Mouse (Mus musculus): ENCODE data around the gene Hist2h3c1.
"Not testable (repeated sequence)": the region's sequence is repeated elsewhere in the genome, so short reads cannot be mapped to it uniquely, and the experiment has no call there.

Gene Hist2h3c1

GRCm38 (mm10) chr3:96269511-96270474, 23.3 kb downstream of the Hist2h3c1 start, which contains the start of gene Hist2h2bb:
Gene Hist2h2bb (plus strand): TSS chr3:96269752.
- in situ Hi-C loops (cut with MboI; ENCODE audit: low pct_unique_long_range_greater_than_20kb in 1 of 2, low sequenced_read_pairs in 2 of 2, unreplicated experiment in 1 of 2): no loop called here

- in situ Hi-C loops (cut with MboI; ENCODE audit: low pct_unique_long_range_greater_than_20kb in 1 of 2, low sequenced_read_pairs in 2 of 2, unreplicated experiment in 1 of 2): no loop called here
Observed at GRCm38 (mm10) chr3:96273591-96274465, 27.3 kb downstream of the Hist2h3c1 start.

GRCm38 (mm10) chr3:96277428-96277799, 30.9 kb downstream of the Hist2h3c1 start:
- in situ Hi-C loops (cut with MboI; ENCODE audit: low pct_unique_long_range_greater_than_20kb in 1 of 2, low sequenced_read_pairs in 2 of 2, unreplicated experiment in 1 of 2): no loop called here

GRCm38 (mm10) chr3:96277800-96278624, 31.5 kb downstream of the Hist2h3c1 start:
- in situ Hi-C loops (cut with MboI; ENCODE audit: low pct_unique_long_range_greater_than_20kb in 1 of 2, low sequenced_read_pairs in 2 of 2, unreplicated experiment in 1 of 2): no loop called here

GRCm38 (mm10) chr3:96280660-96281059, 34.2 kb downstream of the Hist2h3c1 start:
- in situ Hi-C loops (cut with MboI; ENCODE audit: low pct_unique_long_range_greater_than_20kb in 1 of 2, low sequenced_read_pairs in 2 of 2, unreplicated experiment in 1 of 2): loop anchor here in 1 of 2 experiments (5.0 kb wide), 1 partner anchor 157 kb away; no protein-coding TSS in a partner anchor

GRCm38 (mm10) chr3:96284457-96284856, 38.0 kb downstream of the Hist2h3c1 start:
- in situ Hi-C loops (cut with MboI; ENCODE audit: low pct_unique_long_range_greater_than_20kb in 1 of 2, low sequenced_read_pairs in 2 of 2, unreplicated experiment in 1 of 2): loop anchor here in 1 of 2 experiments (5.0 kb wide), 1 partner anchor 153 kb away; no protein-coding TSS in a partner anchor

GRCm38 (mm10) chr3:96287334-96287733, 40.8 kb downstream of the Hist2h3c1 start:
- in situ Hi-C loops (cut with MboI; ENCODE audit: low pct_unique_long_range_greater_than_20kb in 1 of 2, low sequenced_read_pairs in 2 of 2, unreplicated experiment in 1 of 2): not testable (repeated sequence)

GRCm38 (mm10) chr3:96289201-96289600, 42.7 kb downstream of the Hist2h3c1 start:
- in situ Hi-C loops (cut with MboI; ENCODE audit: low pct_unique_long_range_greater_than_20kb in 1 of 2, low sequenced_read_pairs in 2 of 2, unreplicated experiment in 1 of 2): no loop called here

- in situ Hi-C loops (cut with MboI; ENCODE audit: low pct_unique_long_range_greater_than_20kb in 1 of 2, low sequenced_read_pairs in 2 of 2, unreplicated experiment in 1 of 2): not testable (repeated sequence)
Observed at GRCm38 (mm10) chr3:96290727-96291126, 44.2 kb downstream of the Hist2h3c1 start.

GRCm38 (mm10) chr3:96292641-96293040, 46.2 kb downstream of the Hist2h3c1 start:
- in situ Hi-C loops (cut with MboI; ENCODE audit: low pct_unique_long_range_greater_than_20kb in 1 of 2, low sequenced_read_pairs in 2 of 2, unreplicated experiment in 1 of 2): no loop called here

- in situ Hi-C loops (cut with MboI; ENCODE audit: low pct_unique_long_range_greater_than_20kb in 1 of 2, low sequenced_read_pairs in 2 of 2, unreplicated experiment in 1 of 2): no loop called here
Observed at GRCm38 (mm10) chr3:96293368-96293767, 46.9 kb downstream of the Hist2h3c1 start.

- in situ Hi-C loops (cut with MboI; ENCODE audit: low pct_unique_long_range_greater_than_20kb in 1 of 2, low sequenced_read_pairs in 2 of 2, unreplicated experiment in 1 of 2): no loop called here
Observed at GRCm38 (mm10) chr3:96293787-96294186, 47.3 kb downstream of the Hist2h3c1 start, which contains the start of gene Fcgr1. Gene Fcgr1 (minus strand): TSS chr3:96293969.

All from mouse embryonic stem cell (cell line).